Mouse (Mus musculus): ENCODE data around the gene Phip. TPM values are rescaled to one million over a fixed set of nuclear protein-coding genes. Genes with fewer than 3 reads are reported as not detected.
A peak's percentile ranks its signal among the peaks of the same experiment; 100 is the strongest.

Phip gene
- total and polyA plus RNA-seq, 3 experiments: 5.5 to 162 (median 140) TPM

DNA sequence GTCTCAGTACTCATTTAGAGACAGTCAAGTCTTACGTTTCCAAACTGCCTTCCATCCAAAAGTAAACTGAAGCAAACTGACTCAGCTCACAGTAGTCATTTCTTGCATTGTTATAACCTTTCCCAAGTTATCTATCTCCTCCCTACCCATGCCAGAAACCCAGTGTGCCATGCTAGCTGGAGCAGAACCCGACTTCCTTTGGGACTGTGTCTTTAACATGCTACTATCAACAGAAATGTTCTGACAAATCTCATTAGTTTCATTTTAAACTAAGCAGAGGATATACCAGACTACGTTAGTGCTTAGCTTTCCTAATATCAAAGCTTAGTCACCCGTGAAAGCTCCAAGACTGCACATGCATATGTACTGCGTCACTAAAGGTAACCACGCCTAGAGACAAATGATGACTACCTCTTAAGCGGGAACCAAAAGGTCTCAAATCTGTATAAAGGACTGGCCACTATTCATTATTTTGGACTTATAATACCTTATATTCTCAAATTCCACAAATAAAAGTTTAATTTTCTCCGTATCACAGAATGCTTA is 8.2 kb downstream of the Phip start:
- Histone ChIP-seq H3K4me1 (ENCODE audit: insufficient read depth, low read depth, low read length) (peaks cover 25% of the 10 kb centered on the region; the same call in 1 of the 2 replicates), H3K4me3 (ENCODE audit: low read depth, low read length) (no peak overlapping the region), H3K36me3 (replicated peaks) (peaks cover 49% of the 10 kb centered on the region), H3K27me3 (ENCODE audit: insufficient read depth, low read length) (no peaks in the 10 kb centered on the region), H3K9me3 (replicated peaks) (no peaks in the 10 kb centered on the region)
- ATAC-seq (ENCODE audit: extremely low read depth, insufficient number of reproducible peaks, low FRiP score, poor library complexity, severe bottlenecking) (peak; percentile 54), DNase-seq (ENCODE audit: low spot score) (no peak)
- TF ChIP-seq TAL1 (conservative IDR thresholded peaks at IDR 0.05; ENCODE audit: low read depth, low read length): no peak

DNA sequence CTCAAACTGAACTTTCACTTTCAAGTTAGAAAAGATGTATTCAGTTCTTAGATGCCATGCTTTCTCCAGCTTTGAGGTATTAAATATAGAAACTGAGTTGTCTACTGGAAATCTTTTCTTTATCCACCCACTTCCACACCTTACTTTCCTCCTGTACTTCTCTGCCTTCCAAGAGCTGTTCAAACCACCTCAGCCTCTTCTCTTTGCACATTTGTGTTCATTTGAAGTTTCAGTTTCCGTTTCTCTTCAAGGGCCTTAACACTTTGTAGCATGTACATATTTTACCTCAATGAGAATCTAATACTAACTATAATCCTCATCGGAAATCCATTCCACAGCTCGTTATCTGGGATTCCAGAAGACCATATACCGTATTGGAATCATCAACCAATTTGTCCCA is 11.3 kb downstream of the Phip start:
- no peak overlapping the region for H3K4me3 ChIP-seq (ENCODE audit: low read depth, low read length)
- no peaks in the 10 kb centered on the region for H3K27me3 ChIP-seq (ENCODE audit: insufficient read depth, low read length)
- peaks cover 11% of the 10 kb centered on the region; the same call in 1 of the 2 replicates for H3K4me1 ChIP-seq (ENCODE audit: insufficient read depth, low read depth, low read length)
- H3K36me3 ChIP-seq (replicated peaks): peaks cover 53% of the 10 kb centered on the region
- ATAC-seq (ENCODE audit: extremely low read depth, insufficient number of reproducible peaks, low FRiP score, poor library complexity, severe bottlenecking): no peak
- DNase-seq (ENCODE audit: low spot score): no peak
- TF ChIP-seq CTCF (IDR thresholded peaks at IDR 0.05; ENCODE audit: low read depth, low read length) (no peak), GATA2 (IDR thresholded peaks at IDR 0.05; ENCODE audit: borderline replicate concordance, low read depth, low read length) (no peak), TAL1 (conservative IDR thresholded peaks at IDR 0.05; ENCODE audit: low read depth, low read length) (no peak), POLR2AphosphoS5 (IDR thresholded peaks at IDR 0.05; ENCODE audit: insufficient replicate concordance, low read depth, low read length) (no peak), GATA1 (IDR thresholded peaks at IDR 0.05; ENCODE audit: borderline replicate concordance, low read length) (no peak)
- no peaks in the 10 kb centered on the region for H3K9me3 ChIP-seq (replicated peaks)

DNA sequence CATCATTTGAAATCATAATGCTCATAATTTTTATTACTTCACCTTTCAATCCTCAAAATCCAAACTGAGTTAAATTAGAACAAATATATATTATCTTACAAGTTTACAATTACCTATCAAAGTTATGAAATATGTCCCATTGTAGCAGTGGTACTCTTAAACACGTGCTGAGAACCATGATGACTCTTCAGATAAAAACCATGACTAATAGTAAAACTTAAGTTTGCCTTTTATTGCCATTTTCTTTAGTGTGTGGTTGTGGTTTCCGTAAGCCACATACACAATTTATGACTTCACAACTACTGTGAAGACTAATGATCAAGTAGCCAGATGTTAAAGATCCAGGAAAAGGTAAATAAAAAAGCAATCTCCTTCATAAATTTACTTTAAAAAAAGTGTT is 14.0 kb downstream of the Phip start:
- Histone ChIP-seq H3K27me3 (ENCODE audit: insufficient read depth, low read length) (no peaks in the 10 kb centered on the region), H3K4me3 (ENCODE audit: low read depth, low read length) (no peak overlapping the region), H3K9me3 (replicated peaks) (no peaks in the 10 kb centered on the region), H3K4me1 (ENCODE audit: insufficient read depth, low read depth, low read length) (peaks cover 4% of the 10 kb centered on the region; the same call in 1 of the 2 replicates), H3K36me3 (replicated peaks) (peaks cover 64% of the 10 kb centered on the region)
- ATAC-seq (ENCODE audit: extremely low read depth, insufficient number of reproducible peaks, low FRiP score, poor library complexity, severe bottlenecking) (no peak), DNase-seq (ENCODE audit: low spot score) (no peak)
- TF ChIP-seq POLR2AphosphoS5 (IDR thresholded peaks at IDR 0.05; ENCODE audit: insufficient replicate concordance, low read depth, low read length): no peak
- no peak for TF ChIP-seq GATA2 (IDR thresholded peaks at IDR 0.05; ENCODE audit: borderline replicate concordance, low read depth, low read length)
- TF ChIP-seq CTCF (IDR thresholded peaks at IDR 0.05; ENCODE audit: low read depth, low read length): no peak
- no peak for TF ChIP-seq TAL1 (conservative IDR thresholded peaks at IDR 0.05; ENCODE audit: low read depth, low read length)
- no peak for TF ChIP-seq GATA1 (IDR thresholded peaks at IDR 0.05; ENCODE audit: borderline replicate concordance, low read length)

DNA sequence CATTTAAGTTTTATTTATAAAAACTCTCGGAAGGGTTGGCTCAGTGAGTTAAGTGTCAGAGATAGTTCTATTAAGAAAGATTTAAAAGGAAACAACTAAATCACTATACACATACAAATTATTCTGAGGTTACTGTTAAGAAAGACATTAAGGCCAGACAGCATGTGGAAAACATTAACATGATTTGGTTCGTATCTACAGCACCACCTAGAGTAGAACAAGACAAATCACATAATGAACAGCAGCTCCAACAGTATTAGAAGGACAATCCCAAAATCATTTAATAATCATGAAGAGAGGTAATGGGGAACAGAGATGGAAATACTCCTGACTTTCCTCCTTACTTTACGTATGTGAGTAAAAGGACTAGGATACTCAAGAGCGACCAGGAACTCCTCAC is 20.0 kb downstream of the Phip start:
- no peak for ATAC-seq (ENCODE audit: extremely low read depth, insufficient number of reproducible peaks, low FRiP score, poor library complexity, severe bottlenecking)
- peaks cover 61% of the 10 kb centered on the region for H3K36me3 ChIP-seq (replicated peaks)

DNA sequence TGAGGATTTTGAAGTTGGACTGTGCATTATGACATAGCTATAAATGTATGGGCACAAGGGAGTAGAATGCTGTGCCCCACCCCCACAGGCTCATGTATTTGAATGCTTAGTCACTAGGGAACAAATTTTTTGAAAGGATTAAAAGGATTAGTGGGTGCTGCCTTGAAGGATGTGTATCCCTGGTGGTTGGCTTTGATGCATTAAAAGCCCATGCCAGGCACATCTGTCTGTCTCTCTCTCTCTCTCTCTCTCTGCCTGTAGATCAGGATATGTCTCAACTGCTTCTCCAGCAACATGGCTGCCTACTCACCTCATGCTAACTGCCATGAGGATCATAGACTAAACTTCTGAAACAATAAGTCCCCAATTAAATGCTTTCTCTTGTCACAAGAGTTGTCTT is 23.0 kb downstream of the Phip start:
- Histone ChIP-seq H3K4me3 (ENCODE audit: low read depth, low read length) (no peak overlapping the region), H3K36me3 (replicated peaks) (peaks cover 50% of the 10 kb centered on the region), H3K4me1 (ENCODE audit: insufficient read depth, low read depth, low read length) (no peaks in the 10 kb centered on the region; the same call in 1 of the 2 replicates), H3K9me3 (replicated peaks) (no peaks in the 10 kb centered on the region), H3K27me3 (ENCODE audit: insufficient read depth, low read length) (no peaks in the 10 kb centered on the region)
- TF ChIP-seq POLR2AphosphoS5 (IDR thresholded peaks at IDR 0.05; ENCODE audit: insufficient replicate concordance, low read depth, low read length): no peak
- TF ChIP-seq GATA1 (IDR thresholded peaks at IDR 0.05; ENCODE audit: borderline replicate concordance, low read length): no peak
- no peak for TF ChIP-seq TAL1 (conservative IDR thresholded peaks at IDR 0.05; ENCODE audit: low read depth, low read length)
- no peak for TF ChIP-seq CTCF (IDR thresholded peaks at IDR 0.05; ENCODE audit: low read depth, low read length)
- no peak for TF ChIP-seq GATA2 (IDR thresholded peaks at IDR 0.05; ENCODE audit: borderline replicate concordance, low read depth, low read length)
- ATAC-seq (ENCODE audit: extremely low read depth, insufficient number of reproducible peaks, low FRiP score, poor library complexity, severe bottlenecking) (no peak), DNase-seq (ENCODE audit: low spot score) (no peak)

More for the DNA sequence above, 20.0 kb downstream of the Phip start:
- no peak for TF ChIP-seq GATA2 (IDR thresholded peaks at IDR 0.05; ENCODE audit: borderline replicate concordance, low read depth, low read length)
- Histone ChIP-seq H3K4me1 (ENCODE audit: insufficient read depth, low read depth, low read length) (no peaks in the 10 kb centered on the region; the same call in 1 of the 2 replicates), H3K9me3 (replicated peaks) (no peaks in the 10 kb centered on the region), H3K27me3 (ENCODE audit: insufficient read depth, low read length) (no peaks in the 10 kb centered on the region), H3K4me3 (ENCODE audit: low read depth, low read length) (no peak overlapping the region)
- DNase-seq (ENCODE audit: low spot score): no peak

DNA sequence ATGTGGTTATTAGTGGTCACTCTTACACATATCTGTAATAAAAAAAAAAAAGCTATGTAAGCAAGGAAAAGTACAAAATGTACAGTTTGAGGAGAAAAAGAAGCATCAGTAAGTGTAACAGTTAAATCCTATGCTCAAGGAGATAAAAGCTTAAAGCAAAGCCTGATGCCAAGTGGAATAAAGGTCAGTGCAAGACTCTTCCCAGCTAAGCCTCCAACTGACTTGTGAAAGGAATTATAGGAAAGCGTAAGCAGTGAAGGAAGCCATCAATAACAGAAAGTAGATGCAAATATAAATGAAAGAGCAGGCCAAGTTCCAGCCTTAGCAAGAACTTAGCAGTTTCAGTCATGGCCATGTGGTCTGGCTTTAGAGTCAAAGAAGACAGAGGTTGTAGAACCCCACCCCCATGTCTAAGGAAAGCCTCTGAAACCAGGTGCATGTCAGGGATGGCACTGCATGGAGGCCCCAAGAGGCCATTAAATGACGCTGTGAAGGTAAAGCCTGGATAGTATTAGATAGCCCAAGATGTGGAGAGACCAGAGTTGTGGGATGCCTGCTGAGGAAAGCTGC is 23.8 kb downstream of the Phip start:
- Histone ChIP-seq H3K4me1 (ENCODE audit: insufficient read depth, low read depth, low read length) (no peaks in the 10 kb centered on the region), H3K9me3 (replicated peaks) (no peaks in the 10 kb centered on the region), H3K27me3 (ENCODE audit: insufficient read depth, low read length) (no peaks in the 10 kb centered on the region), H3K36me3 (replicated peaks) (peaks cover 47% of the 10 kb centered on the region), H3K4me3 (ENCODE audit: low read depth, low read length) (no peak overlapping the region)
- TF ChIP-seq CTCF (IDR thresholded peaks at IDR 0.05; ENCODE audit: low read depth, low read length) (no peak), POLR2AphosphoS5 (IDR thresholded peaks at IDR 0.05; ENCODE audit: insufficient replicate concordance, low read depth, low read length) (no peak), GATA2 (IDR thresholded peaks at IDR 0.05; ENCODE audit: borderline replicate concordance, low read depth, low read length) (no peak), GATA1 (IDR thresholded peaks at IDR 0.05; ENCODE audit: borderline replicate concordance, low read length) (no peak), TAL1 (conservative IDR thresholded peaks at IDR 0.05; ENCODE audit: low read depth, low read length) (no peak)
- DNase-seq (ENCODE audit: low spot score) (no peak), ATAC-seq (ENCODE audit: extremely low read depth, insufficient number of reproducible peaks, low FRiP score, poor library complexity, severe bottlenecking) (no peak)
